Mouse (Mus musculus) midbrain, postnatal 0 days (tissue): Measurements from ENCODE around the gene Tnfsf13. TPM values are rescaled to one million over a fixed set of nuclear protein-coding genes. Genes with fewer than 3 reads are reported as not detected.
A peak's percentile ranks its signal among the peaks of the same experiment; 100 is the strongest.

Experiments
- ATAC-seq: fragments of 200-750 bp; cut with Nextera tagmentation; 2 replicates; pipeline ENCODE4 v1.8.0; 2017; ENCODE audit warnings: moderate number of reproducible peaks, mild to moderate bottlenecking, moderate TSS enrichment, moderate library complexity; ENCODE audit not compliant: low FRiP score
- DNase-seq: peaks from one replicate; pipeline ENCODE4 v3.0.0-alpha.2; 2015; ENCODE audit warnings: low spot score
- H3K27ac ChIP-seq: fragments of 300-500 bp; sonication (generic); 2 replicates; pipeline ENCODE4 v1.5.1; 2014; ENCODE audit warnings: low read depth, mild to moderate bottlenecking, low read length, mixed read lengths
- H3K27me3 ChIP-seq: fragments of 300-500 bp; sonication (generic); 2 replicates; pipeline ENCODE4 v1.6.1; 2014; ENCODE audit warnings: low read length, control low read depth, mixed read lengths; ENCODE audit not compliant: insufficient read depth
- H3K36me3 ChIP-seq: fragments of 300-500 bp; sonication (generic); 2 replicates; pipeline ENCODE4 v1.6.1; 2014; ENCODE audit warnings: low read length, control low read depth, mixed read lengths; ENCODE audit not compliant: insufficient read depth
- H3K4me1 ChIP-seq: fragments of 300-500 bp; sonication (generic); 2 replicates; pipeline ENCODE4 v1.6.1; 2014; ENCODE audit warnings: mild to moderate bottlenecking, control low read depth, antibody characterized with exemption, low read length, mixed read lengths; ENCODE audit not compliant: insufficient read depth
- H3K4me2 ChIP-seq: fragments of 300-500 bp; sonication (generic); 2 replicates; pipeline ENCODE4 v1.6.1; 2014; ENCODE audit warnings: low read depth, mild to moderate bottlenecking, low read length, mixed read lengths; ENCODE audit not compliant: poor library complexity, severe bottlenecking
- H3K4me3 ChIP-seq: fragments of 300-500 bp; sonication (generic); 2 replicates; pipeline ENCODE4 v1.5.1; 2014; ENCODE audit warnings: low read depth, mild to moderate bottlenecking, low read length, moderate library complexity
- H3K9ac ChIP-seq: fragments of 300-500 bp; sonication (generic); replicated peaks from 2 replicates; pipeline ENCODE4 v1.6.1; 2014; ENCODE audit warnings: mild to moderate bottlenecking, low read length, moderate library complexity, mixed read lengths; ENCODE audit not compliant: poor library complexity, severe bottlenecking
- H3K9me3 ChIP-seq: fragments of 300-500 bp; sonication (generic); 2 replicates; pipeline ENCODE4 v1.6.1; 2016; ENCODE audit warnings: low read length, control low read depth
- CTCF ChIP-seq: IDR thresholded peaks from 2 replicates; pipeline ENCODE4 v1.5.1; 2016; ENCODE audit warnings: antibody characterized with exemption, mild to moderate bottlenecking
- WGBS: fragments of 180-500 bp; shearing (Covaris S2); extraction: QIAGEN DNeasy Blood & Tissue Kit; methylation state at CpG from one replicate; pipeline ENCODE4 v1.1.7; 2014; 5-methylcytosine and 5-hydroxymethylcytosine counted together
- polyA plus RNA-seq: library from polyadenylated mRNA; unstranded; fragments of >200 nt; fragmentation: Nextera tagmentation; extraction: Ambion mirVana; gene quantifications from 2 replicates; pipeline ENCODE4 v1.2.1, GENCODE M21; 2015
- total RNA-seq: library from RNA; depleted of rRNA; stranded (reverse); fragments of >200 nt; gene quantifications from 2 replicates; pipeline ENCODE4 v1.2.3, GENCODE M21; 2014

Gene Tnfsf13
- total and polyA plus RNA-seq, 2 experiments from 2014 or later = 0.27 to 1.1 TPM

GRCm38 (mm10) chr11:69692863-69693262, 7.3 kb upstream of the Tnfsf13 start:
- Histone ChIP-seq H3K4me3 (no peak overlapping the region), H3K27ac (no peak overlapping the region), H3K4me1 (peaks cover 5% of the 10 kb centered on the region; the same call in 1 of the 2 replicates), H3K9ac (no peak overlapping the region), H3K9me3 (no peaks in the 10 kb centered on the region), H3K36me3 (no peaks in the 10 kb centered on the region), H3K4me2 (no peak overlapping the region), H3K27me3 (no peaks in the 10 kb centered on the region)
- ATAC-seq (no peak), DNase-seq (no peak)
- no peak for TF ChIP-seq CTCF
- 94% methylated on average over 6 of the region's 6 CpGs for WGBS

GRCm38 (mm10) chr11:69692196-69692811, 6.7 kb upstream of the Tnfsf13 start:
- WGBS = 82% methylated on average over 9 of the region's 9 CpGs
- no peak overlapping the region for H3K9ac ChIP-seq
- H3K27ac ChIP-seq = no peak overlapping the region
- no peak overlapping the region for H3K4me3 ChIP-seq
- no peaks in the 10 kb centered on the region for H3K9me3 ChIP-seq
- TF ChIP-seq CTCF = no peak
- H3K36me3 ChIP-seq = no peaks in the 10 kb centered on the region
- no peaks in the 10 kb centered on the region for H3K27me3 ChIP-seq
- no peak overlapping the region for H3K4me2 ChIP-seq
- peaks cover 5% of the 10 kb centered on the region; the same call in 1 of the 2 replicates for H3K4me1 ChIP-seq
- no peak for ATAC-seq
- no peak for DNase-seq

- no peak for TF ChIP-seq CTCF
- H3K36me3 ChIP-seq = no peaks in the 10 kb centered on the region
- H3K4me3 ChIP-seq = no peak overlapping the region
- no peak overlapping the region for H3K4me2 ChIP-seq
- WGBS = 92% methylated on average over 1 of the region's 1 CpGs
- no peak overlapping the region for H3K9ac ChIP-seq
- H3K4me1 ChIP-seq = no peaks in the 10 kb centered on the region; the same call in 1 of the 2 replicates
- H3K27ac ChIP-seq = no peak overlapping the region
- H3K27me3 ChIP-seq = no peaks in the 10 kb centered on the region
- no peak for DNase-seq
- H3K9me3 ChIP-seq = no peaks in the 10 kb centered on the region
- ATAC-seq = no peak
Measured at GRCm38 (mm10) chr11:69689891-69690290, 4.3 kb upstream of the Tnfsf13 start.

- no peaks in the 10 kb centered on the region for H3K27me3 ChIP-seq
- no peak for ATAC-seq
- no peaks in the 10 kb centered on the region for H3K9me3 ChIP-seq
- no peak overlapping the region for H3K4me2 ChIP-seq
- no peak overlapping the region for H3K27ac ChIP-seq
- 59% methylated on average over 5 of the region's 5 CpGs for WGBS
- no peak overlapping the region for H3K9ac ChIP-seq
- H3K4me1 ChIP-seq = no peaks in the 10 kb centered on the region
- H3K4me3 ChIP-seq = no peak overlapping the region
- H3K36me3 ChIP-seq = no peaks in the 10 kb centered on the region
- no peak for TF ChIP-seq CTCF
- DNase-seq = no peak
Measured at GRCm38 (mm10) chr11:69687061-69687460, 1.5 kb upstream of the Tnfsf13 start.

GRCm38 (mm10) chr11:69686377-69686776, 793 bp upstream of the Tnfsf13 start:
- Histone ChIP-seq H3K27me3 (no peaks in the 10 kb centered on the region), H3K4me2 (no peak overlapping the region), H3K36me3 (no peaks in the 10 kb centered on the region), H3K27ac (no peak overlapping the region), H3K4me1 (no peaks in the 10 kb centered on the region), H3K9me3 (no peaks in the 10 kb centered on the region), H3K9ac (no peak overlapping the region), H3K4me3 (no peak overlapping the region)
- 13% methylated on average over 4 of the region's 4 CpGs for WGBS
- TF ChIP-seq CTCF = no peak
- no peak for ATAC-seq
- peak; percentile 64 for DNase-seq

- DNase-seq (no peak), ATAC-seq (no peak)
- Histone ChIP-seq H3K27me3 (no peaks in the 10 kb centered on the region), H3K36me3 (0 out of 2 replicates have a peak, but pooled peaks cover 2% of the 10 kb centered on the region), H3K9ac (no peak overlapping the region), H3K4me3 (no peak overlapping the region), H3K4me1 (peaks cover 9% of the 10 kb centered on the region), H3K27ac (no peak overlapping the region), H3K9me3 (no peaks in the 10 kb centered on the region), H3K4me2 (no peak overlapping the region)
- TF ChIP-seq CTCF = no peak
- WGBS = 81% methylated on average over 6 of the region's 6 CpGs
Measured at GRCm38 (mm10) chr11:69684936-69685335, 648 bp downstream of the Tnfsf13 start.
